ENCODE assay signal across 8 mouse cellular contexts in genomic region chr2:26140903-26141302, GRCm38 (mm10). TPM values are rescaled to one million over a fixed set of nuclear protein-coding genes. Genes with fewer than 3 reads are reported as not detected.
A peak's percentile ranks its signal among the peaks of the same experiment; 100 is the strongest.
DNase-seq lines count a peak whose midpoint lies in the region; ATAC-seq and TF ChIP-seq lines count a peak whose summit lies in the region.

No protein-coding gene starts in this region.

- H3K27me3 ChIP-seq in neural tube, embryonic 11.5 days (ENCODE audit: control insufficient read depth, insufficient read depth, low read length), result no peaks in the 10 kb centered on the region
- no peaks in the 10 kb centered on the region for H3K27me3 ChIP-seq in intestine, postnatal 0 days (replicated peaks; ENCODE audit: control insufficient read depth, insufficient read depth, low read length)
- no peaks in the 10 kb centered on the region for H3K27me3 ChIP-seq in neural tube, embryonic 14.5 days (ENCODE audit: control insufficient read depth, insufficient read depth, low read length)

- H3K9me3 ChIP-seq in neural tube, embryonic 11.5 days (ENCODE audit: control insufficient read depth, low read length), result no peaks in the 10 kb centered on the region
- no peaks in the 10 kb centered on the region for H3K9me3 ChIP-seq in intestine, postnatal 0 days (ENCODE audit: control insufficient read depth)
- no peaks in the 10 kb centered on the region for H3K9me3 ChIP-seq in neural tube, embryonic 14.5 days (ENCODE audit: control insufficient read depth, low read length)

- no peak for TF ChIP-seq CTCF in intestine, postnatal 0 days (IDR thresholded peaks at IDR 0.05; ENCODE audit: low read depth)

- H3K4me3 ChIP-seq in neural tube, embryonic 11.5 days (ENCODE audit: low read depth, low read length), result peak overlapping the region; percentile 76
- peak overlapping the region; percentile 91 for H3K4me3 ChIP-seq in intestine, postnatal 0 days (ENCODE audit: low read depth, low read length)
- peak overlapping the region; percentile 75 for H3K4me3 ChIP-seq in neural tube, embryonic 14.5 days (ENCODE audit: low read depth, low read length)

- no peak for ATAC-seq in neural tube, embryonic 11.5 days (ENCODE audit: insufficient read depth, low FRiP score, low TSS enrichment)
- ATAC-seq in intestine, postnatal 0 days, result no peak; the same call in 1 of the 2 replicates
- ATAC-seq in neural tube, embryonic 14.5 days (ENCODE audit: low read depth), result no peak

- peak overlapping the region; percentile 75 for H3K4me2 ChIP-seq in neural tube, embryonic 11.5 days (ENCODE audit: low read depth)
- peak overlapping the region; percentile 91 for H3K4me2 ChIP-seq in intestine, postnatal 0 days (replicated peaks; ENCODE audit: low read depth)
- peak overlapping the region; percentile 89 for H3K4me2 ChIP-seq in neural tube, embryonic 14.5 days (ENCODE audit: low read depth, low read length)

- H3K27ac ChIP-seq in neural tube, embryonic 11.5 days (ENCODE audit: low read depth, low read length), result no peak overlapping the region
- H3K27ac ChIP-seq in intestine, postnatal 0 days (ENCODE audit: low read depth, low read length), result peak overlapping the region; percentile 85; the same call in 1 of the 2 replicates
- H3K27ac ChIP-seq in neural tube, embryonic 14.5 days (ENCODE audit: low read depth, low read length), result peak overlapping the region; percentile 97

- no peaks in the 10 kb centered on the region; the same call in 1 of the 2 replicates for H3K36me3 ChIP-seq in neural tube, embryonic 11.5 days (ENCODE audit: control insufficient read depth, insufficient read depth, low read length)
- peaks cover 9% of the 10 kb centered on the region; the same call in 1 of the 2 replicates for H3K36me3 ChIP-seq in intestine, postnatal 0 days (ENCODE audit: control insufficient read depth, insufficient read depth)
- H3K36me3 ChIP-seq in neural tube, embryonic 14.5 days (ENCODE audit: control insufficient read depth, insufficient read depth, low read length), result peaks cover 2% of the 10 kb centered on the region; the same call in 1 of the 2 replicates

- DNase-seq in cerebellum, adult 11-12 months, result peak; percentile 68
- DNase-seq in cerebellum, adult 9-11 months, result no peak
- DNase-seq in neural tube, embryonic 11.5 days (ENCODE audit: low spot score), result no peak
- no peak for DNase-seq in neural tube, embryonic 10.5 days (ENCODE audit: extremely low spot score, low spot score)
- no peak for DNase-seq in adrenal gland, postnatal 25 days
- no peak for DNase-seq in urinary bladder, postnatal 4 days (ENCODE audit: low spot score in 2 of 2)

- peaks cover 12% of the 10 kb centered on the region for H3K4me1 ChIP-seq in neural tube, embryonic 11.5 days (ENCODE audit: control insufficient read depth, insufficient read depth, low read length)
- H3K4me1 ChIP-seq in intestine, postnatal 0 days (replicated peaks; ENCODE audit: control insufficient read depth, insufficient read depth, low read length), result peaks cover 7% of the 10 kb centered on the region
- H3K4me1 ChIP-seq in neural tube, embryonic 14.5 days (ENCODE audit: control insufficient read depth, insufficient read depth, low read length), result peaks cover 17% of the 10 kb centered on the region

- peak overlapping the region; percentile 37 for H3K9ac ChIP-seq in neural tube, embryonic 11.5 days (ENCODE audit: low read length)
- H3K9ac ChIP-seq in intestine, postnatal 0 days (ENCODE audit: low read depth, low read length), result peak overlapping the region; percentile 81
- peak overlapping the region; percentile 64 for H3K9ac ChIP-seq in neural tube, embryonic 14.5 days (replicated peaks; ENCODE audit: low read depth, low read length)

- WGBS in neural tube, embryonic 11.5 days, result 20% methylated on average over 6 of the region's 6 CpGs
- WGBS in intestine, postnatal 0 days, result 12% methylated on average over 6 of the region's 6 CpGs
- WGBS in neural tube, embryonic 14.5 days, result 16% methylated on average over 6 of the region's 6 CpGs

RNA-seq across cellular contexts. Expression of gene Nacc2, which starts 17.9 kb away (rescaled TPM):
- polyA plus RNA-seq in neural tube, embryonic 11.5 days (2014; fragmentation: Nextera tagmentation; extraction: Ambion mirVana), result 8.2 and 9.8 TPM in 2 replicates
- 14.1 and 14.2 TPM in 2 replicates for polyA plus RNA-seq in intestine, postnatal 0 days (2015; fragmentation: Nextera tagmentation; extraction: Ambion mirVana)
- polyA plus RNA-seq in neural tube, embryonic 14.5 days (2014; fragmentation: Nextera tagmentation; extraction: Ambion mirVana), result 14.5 and 18.3 TPM in 2 replicates
- total RNA-seq in adrenal gland, postnatal 25 days (2021), result 25.8 and 36.6 TPM in 2 replicates
